Mouse (Mus musculus): ENCODE measurements around the gene Chrdl2.

DNA sequence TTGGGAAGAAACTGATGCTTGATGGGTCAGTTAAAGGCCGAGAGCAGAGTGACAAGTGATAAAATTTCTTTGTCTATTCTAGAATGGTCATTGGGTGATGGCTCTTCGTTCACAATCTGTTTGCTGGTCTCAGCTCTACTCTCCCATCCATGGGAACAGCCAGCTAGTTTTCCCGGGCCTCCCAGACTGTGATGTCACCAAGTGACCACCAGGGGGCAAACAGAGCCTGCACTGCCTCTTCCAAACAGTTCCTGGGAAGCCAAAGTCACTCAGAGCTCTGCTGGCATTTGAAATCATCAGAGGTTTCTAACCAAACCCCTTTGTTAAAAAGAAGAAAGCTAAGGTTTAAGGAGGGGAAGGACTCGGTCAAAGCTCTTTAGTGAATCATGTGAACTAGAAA lies 17.2 kb upstream of the Chrdl2 start:
- peak; percentile 93 for TF ChIP-seq CTCF (IDR thresholded peaks at IDR 0.05; ENCODE audit: low read depth)
- no peak for TF ChIP-seq EP300 (IDR thresholded peaks at IDR 0.05; ENCODE audit: low read depth)

All from liver, postnatal 0 days (tissue).